Mouse (Mus musculus) lung, embryonic 14.5 days (tissue): Measurements from ENCODE around the gene Fsip1. TPM values are rescaled to one million over a fixed set of nuclear protein-coding genes. Genes with fewer than 3 reads are reported as not detected.

Experiments used
- ATAC-seq: fragments of 200-750 bp; cut with Nextera tagmentation; 2 replicates; pipeline ENCODE4 v1.8.0; 2017; ENCODE audit warnings: mild to moderate bottlenecking, moderate TSS enrichment, moderate library complexity; ENCODE audit not compliant: insufficient read depth
- DNase-seq: peaks from one replicate; pipeline ENCODE4 v3.0.0-alpha.2; 2015
- H3K27ac ChIP-seq: fragments of 300-500 bp; sonication (generic); 2 replicates; pipeline ENCODE4 v1.5.1; 2014; ENCODE audit warnings: low read depth, mild to moderate bottlenecking, moderate library complexity
- H3K27me3 ChIP-seq: fragments of 300-500 bp; sonication (generic); 2 replicates; pipeline ENCODE4 v1.6.1; 2014; ENCODE audit warnings: low read length, control low read depth; ENCODE audit not compliant: insufficient read depth
- H3K36me3 ChIP-seq: fragments of 300-500 bp; sonication (generic); 2 replicates; pipeline ENCODE4 v1.6.1; 2014; ENCODE audit warnings: control low read depth; ENCODE audit not compliant: insufficient read depth
- H3K4me1 ChIP-seq: fragments of 300-500 bp; sonication (generic); 2 replicates; pipeline ENCODE4 v1.6.1; 2014; ENCODE audit warnings: antibody characterized with exemption, control low read depth; ENCODE audit not compliant: insufficient read depth
- H3K4me2 ChIP-seq: fragments of 300-500 bp; sonication (generic); 2 replicates; pipeline ENCODE4 v1.6.1; 2014; ENCODE audit warnings: mild to moderate bottlenecking
- H3K4me3 ChIP-seq: fragments of 300-500 bp; sonication (generic); 2 replicates; pipeline ENCODE4 v1.5.1; 2014; ENCODE audit warnings: low read depth, low read length
- H3K9ac ChIP-seq: fragments of 300-500 bp; sonication (generic); 2 replicates; pipeline ENCODE4 v1.6.1; 2014
- H3K9me3 ChIP-seq: fragments of 300-500 bp; sonication (generic); 2 replicates; pipeline ENCODE4 v1.6.1; 2016; ENCODE audit warnings: low read depth, low read length, control low read depth
- CTCF ChIP-seq: IDR thresholded peaks from 2 replicates; pipeline ENCODE4 v1.5.1; 2016; ENCODE audit warnings: antibody characterized with exemption, low read depth
- WGBS: fragments of 180-500 bp; shearing (Covaris S2); extraction: QIAGEN DNeasy Blood & Tissue Kit; methylation state at CpG from one replicate; pipeline ENCODE4 v1.1.7; 2014; 5-methylcytosine and 5-hydroxymethylcytosine counted together
- polyA plus RNA-seq: library from polyadenylated mRNA; unstranded; fragments of >200 nt; fragmentation: Nextera tagmentation; extraction: Ambion mirVana; gene quantifications from 2 replicates; pipeline ENCODE4 v1.2.1, GENCODE M21; 2014

Fsip1 gene
- polyA plus RNA-seq, 1 experiment from 2014 or later, result 1.1 TPM

GRCm38 (mm10) chr2:118228486-118229079 is 28.2 kb downstream of the Fsip1 start:
- no peaks in the 10 kb centered on the region for H3K9me3 ChIP-seq
- H3K27me3 ChIP-seq, result no peaks in the 10 kb centered on the region
- ATAC-seq, result no peak
- DNase-seq, result no peak
- peak; percentile 19; the same call in 1 of the 2 replicates for TF ChIP-seq CTCF
- WGBS, result 87% methylated on average over 4 of the region's 4 CpGs
- no peak overlapping the region for H3K4me3 ChIP-seq
- no peak overlapping the region for H3K27ac ChIP-seq
- no peak overlapping the region for H3K4me2 ChIP-seq
- no peaks in the 10 kb centered on the region for H3K4me1 ChIP-seq
- H3K36me3 ChIP-seq, result no peaks in the 10 kb centered on the region
- no peak overlapping the region for H3K9ac ChIP-seq

- Histone ChIP-seq H3K4me2 (no peak overlapping the region), H3K36me3 (no peaks in the 10 kb centered on the region), H3K27ac (no peak overlapping the region), H3K4me3 (no peak overlapping the region), H3K27me3 (no peaks in the 10 kb centered on the region), H3K4me1 (no peaks in the 10 kb centered on the region), H3K9me3 (no peaks in the 10 kb centered on the region), H3K9ac (no peak overlapping the region)
- DNase-seq (no peak), ATAC-seq (no peak)
- 71% methylated on average over 10 of the region's 10 CpGs for WGBS
- TF ChIP-seq CTCF, result no peak
These were observed 31.3 kb downstream of the Fsip1 start for GRCm38 (mm10) chr2:118225316-118226041.

GRCm38 (mm10) chr2:118217993-118218595 is 38.7 kb downstream of the Fsip1 start:
- no peak overlapping the region for H3K27ac ChIP-seq
- no peak for TF ChIP-seq CTCF
- H3K4me1 ChIP-seq, result no peaks in the 10 kb centered on the region
- no peak overlapping the region for H3K4me2 ChIP-seq
- DNase-seq (no peak), ATAC-seq (no peak)
- no peak overlapping the region for H3K9ac ChIP-seq
- no peak overlapping the region for H3K4me3 ChIP-seq
- H3K36me3 ChIP-seq, result no peaks in the 10 kb centered on the region
- WGBS, result 47% methylated on average over 4 of the region's 4 CpGs
- no peaks in the 10 kb centered on the region for H3K27me3 ChIP-seq
- no peaks in the 10 kb centered on the region for H3K9me3 ChIP-seq

DNA sequence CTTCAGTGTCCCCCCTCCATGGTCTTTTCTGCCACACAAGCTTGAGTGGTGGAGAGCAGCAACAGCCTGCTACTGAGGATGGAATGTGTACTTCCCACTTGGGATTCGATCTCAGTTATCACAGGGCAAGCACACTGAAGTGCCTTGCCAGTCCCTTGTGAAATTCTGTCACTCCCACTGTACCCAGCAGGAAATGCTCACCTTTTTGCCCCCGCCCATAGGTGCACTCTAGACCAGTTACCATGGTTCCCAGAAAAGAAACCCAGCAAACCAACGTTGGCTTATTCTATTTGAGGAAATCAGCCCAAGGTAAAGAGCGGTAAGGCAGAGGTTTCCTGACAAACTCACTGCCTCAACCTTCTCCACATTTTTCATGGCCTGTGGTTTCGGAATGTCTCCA is 47.1 kb downstream of the Fsip1 start:
- H3K27me3 ChIP-seq, result no peaks in the 10 kb centered on the region

DNA sequence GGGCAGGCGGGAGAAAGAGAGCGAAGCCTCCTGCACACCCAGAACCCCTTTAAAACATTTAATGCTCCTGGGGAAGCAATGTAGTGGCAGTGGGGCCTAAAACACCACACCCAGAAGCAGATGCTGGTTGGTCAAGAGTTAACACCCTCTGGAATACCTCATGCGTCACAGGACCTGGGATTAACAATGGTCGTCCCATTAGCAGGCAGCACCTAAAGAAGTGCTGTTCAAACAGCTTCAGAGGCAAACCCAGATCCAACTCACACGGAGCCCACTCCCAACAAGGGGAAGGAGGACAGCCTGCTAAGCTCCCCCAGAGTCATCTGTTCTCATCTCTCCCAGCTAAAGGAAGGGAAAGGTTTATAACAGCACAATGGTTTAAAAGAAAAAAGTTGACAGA is 48.1 kb downstream of the Fsip1 start:
- no peak overlapping the region for H3K9ac ChIP-seq
- no peaks in the 10 kb centered on the region for H3K36me3 ChIP-seq
- H3K9me3 ChIP-seq, result no peaks in the 10 kb centered on the region
- no peak for TF ChIP-seq CTCF
- no peak for ATAC-seq
- H3K27me3 ChIP-seq, result no peaks in the 10 kb centered on the region
- WGBS, result 44% methylated on average over 5 of the region's 5 CpGs
- no peak overlapping the region for H3K4me3 ChIP-seq
- no peaks in the 10 kb centered on the region for H3K4me1 ChIP-seq
- DNase-seq, result no peak
- no peak overlapping the region for H3K27ac ChIP-seq
- H3K4me2 ChIP-seq, result no peak overlapping the region

More for the DNA sequence above, 47.1 kb downstream of the Fsip1 start:
- no peak for TF ChIP-seq CTCF
- Histone ChIP-seq H3K27ac (no peak overlapping the region), H3K4me3 (no peak overlapping the region), H3K4me2 (no peak overlapping the region), H3K4me1 (no peaks in the 10 kb centered on the region), H3K9me3 (no peaks in the 10 kb centered on the region), H3K36me3 (no peaks in the 10 kb centered on the region), H3K9ac (no peak overlapping the region)
- ATAC-seq (0 out of 2 replicates have a peak, but pooled peaks have one; percentile 35), DNase-seq (peak; percentile 34)
- 58% methylated on average over 5 of the region's 5 CpGs for WGBS

- H3K27me3 ChIP-seq, result no peaks in the 10 kb centered on the region
- no peaks in the 10 kb centered on the region for H3K36me3 ChIP-seq
- ATAC-seq (no peak), DNase-seq (no peak)
- TF ChIP-seq CTCF, result no peak
- WGBS, result 22% methylated on average over 8 of the region's 8 CpGs
- no peak overlapping the region for H3K27ac ChIP-seq
- H3K4me3 ChIP-seq, result no peak overlapping the region
- no peak overlapping the region for H3K9ac ChIP-seq
- no peaks in the 10 kb centered on the region for H3K9me3 ChIP-seq
- H3K4me2 ChIP-seq, result no peak overlapping the region
- no peaks in the 10 kb centered on the region for H3K4me1 ChIP-seq
These were observed 50.7 kb downstream of the Fsip1 start for GRCm38 (mm10) chr2:118205991-118206585.

DNA sequence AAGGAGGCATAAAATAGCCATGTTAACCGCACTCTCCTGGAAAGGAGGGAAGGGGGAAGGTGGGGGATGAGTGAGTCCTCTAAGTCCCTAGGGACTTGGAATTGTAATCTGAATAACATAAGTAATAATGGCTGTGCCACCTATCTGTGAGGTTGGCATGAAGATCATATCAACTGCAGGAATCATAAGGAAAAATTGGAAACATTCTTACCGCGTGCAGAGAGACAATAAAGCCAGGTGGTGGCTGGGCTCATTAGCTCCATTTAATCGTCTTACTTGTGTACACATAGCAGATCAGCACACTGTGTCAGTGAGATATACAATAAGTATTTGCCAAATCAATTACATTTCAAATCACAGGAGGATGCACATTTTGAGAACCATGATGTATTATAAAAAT is 52.1 kb downstream of the Fsip1 start:
- Histone ChIP-seq H3K4me1 (no peaks in the 10 kb centered on the region), H3K4me3 (no peak overlapping the region), H3K36me3 (no peaks in the 10 kb centered on the region), H3K9ac (no peak overlapping the region), H3K27me3 (no peaks in the 10 kb centered on the region), H3K4me2 (no peak overlapping the region), H3K27ac (no peak overlapping the region), H3K9me3 (no peaks in the 10 kb centered on the region)
- WGBS, result 76% methylated on average over 4 of the region's 4 CpGs
- ATAC-seq (no peak), DNase-seq (no peak)
- TF ChIP-seq CTCF, result no peak
